Mouse (Mus musculus) frontal cortex, postnatal 10 days (tissue): ENCODE data around the gene Fam234a.
"Not testable (repeated sequence)": the region's sequence is repeated elsewhere in the genome, so short reads cannot be mapped to it uniquely, and the experiment has no call there.

Source experiments
- DNase-seq, 2 experiments: peaks; one replicate each; pipeline ENCODE4 v3.0.0; 2022; ENCODE audit warnings: low spot score in 2 of 2, mixed read lengths in 1 of 2

Fam234a gene

DNA sequence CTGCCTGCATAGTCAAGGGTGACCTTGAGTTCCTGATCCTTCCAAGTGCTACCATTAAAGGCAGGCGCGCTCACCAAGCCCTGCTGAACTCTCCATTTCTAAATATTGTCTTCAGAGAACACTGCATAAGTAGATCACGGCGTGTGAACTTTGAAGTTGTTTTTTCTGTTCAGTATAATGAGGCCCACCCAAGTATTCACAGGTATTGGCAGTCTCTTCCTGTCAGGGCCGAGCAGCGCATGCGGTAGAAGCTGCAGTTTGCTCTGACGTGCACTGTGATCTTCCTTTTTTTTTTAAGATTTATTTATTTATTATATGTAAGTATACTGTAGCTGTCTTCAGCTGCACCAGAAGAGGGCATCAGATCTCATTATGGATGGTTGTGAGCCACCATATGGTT lies 9.7 kb downstream of the Fam234a start:
- DNase-seq = no peak

DNA sequence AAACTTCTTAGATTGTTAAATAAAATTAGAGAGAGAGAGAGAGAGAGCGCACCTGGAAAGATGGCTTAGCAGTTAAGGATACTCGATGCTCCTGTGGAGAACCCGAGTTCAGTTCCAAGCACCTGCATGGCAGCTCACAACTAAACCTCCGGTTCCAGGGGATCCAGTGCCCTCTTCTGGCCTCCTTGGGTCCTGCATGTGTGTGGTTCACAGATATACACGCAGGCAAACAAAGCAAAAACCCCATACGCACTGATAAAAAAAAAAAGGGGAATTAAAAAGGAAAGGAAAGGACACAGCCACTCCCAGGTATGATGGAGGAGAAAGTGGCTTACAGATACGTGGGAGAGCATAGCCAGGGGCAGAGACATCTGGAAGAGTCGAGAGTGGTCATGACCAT lies 11.2 kb downstream of the Fam234a start:
- no peak for DNase-seq

DNA sequence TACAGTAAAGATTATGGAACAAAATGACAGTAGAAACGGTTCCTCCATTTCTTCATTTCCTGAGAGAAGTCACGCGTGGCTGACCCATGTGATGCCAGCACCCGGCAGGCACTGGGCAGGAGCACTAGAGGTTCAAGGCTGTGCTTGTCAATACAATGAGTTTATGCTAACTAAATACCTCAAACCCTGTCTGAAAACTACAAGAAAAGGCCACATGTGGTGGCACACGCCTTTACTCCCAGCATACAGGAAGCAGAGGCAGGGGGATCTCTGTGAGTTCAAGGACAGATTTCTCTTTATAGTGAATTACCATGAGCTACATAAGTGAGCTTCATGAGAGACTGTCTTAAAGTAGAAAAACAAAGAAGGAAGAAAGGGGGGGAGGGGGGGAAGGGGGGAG lies 12.9 kb downstream of the Fam234a start:
- DNase-seq = no peak

DNA sequence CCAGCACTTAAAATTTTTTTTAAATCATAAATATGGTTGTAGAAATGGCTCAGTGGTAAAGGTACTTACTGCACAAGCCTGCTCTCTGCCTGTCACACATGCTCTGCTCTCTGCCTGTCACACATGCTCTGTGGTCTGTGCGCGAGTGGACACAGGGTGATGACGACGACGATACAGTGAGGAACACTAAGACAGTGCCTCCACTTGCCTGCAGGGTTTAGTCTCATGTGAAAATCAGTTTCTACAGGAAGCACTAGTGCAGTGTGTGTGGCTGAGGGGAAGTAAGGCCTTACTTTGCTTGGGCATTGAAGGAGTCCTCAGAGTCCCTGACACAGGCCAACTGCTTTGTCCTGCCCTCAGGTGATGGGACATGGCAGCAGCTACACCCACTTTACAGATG lies 14.3 kb downstream of the Fam234a start:
- no peak for DNase-seq

DNA sequence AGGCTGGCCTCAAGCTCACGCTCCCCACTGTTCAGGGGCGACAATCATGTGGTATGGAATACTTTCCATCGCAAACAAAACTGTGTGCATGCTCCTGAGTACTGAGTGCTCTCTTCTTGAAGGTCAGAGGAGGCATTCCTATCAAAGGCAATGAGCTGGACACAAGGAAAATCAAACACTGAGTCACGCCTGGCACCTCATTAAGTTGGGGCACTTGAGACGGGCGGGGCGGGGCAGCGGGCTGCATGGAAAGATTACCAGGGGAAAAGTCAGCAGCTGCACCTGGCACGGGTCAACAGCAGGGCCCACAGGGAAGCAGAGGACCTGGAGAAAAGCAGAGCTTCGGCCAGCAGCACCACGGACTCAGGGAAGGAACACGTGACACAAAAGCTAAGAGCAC lies 18.9 kb downstream of the Fam234a start:
- no peak for DNase-seq

DNA sequence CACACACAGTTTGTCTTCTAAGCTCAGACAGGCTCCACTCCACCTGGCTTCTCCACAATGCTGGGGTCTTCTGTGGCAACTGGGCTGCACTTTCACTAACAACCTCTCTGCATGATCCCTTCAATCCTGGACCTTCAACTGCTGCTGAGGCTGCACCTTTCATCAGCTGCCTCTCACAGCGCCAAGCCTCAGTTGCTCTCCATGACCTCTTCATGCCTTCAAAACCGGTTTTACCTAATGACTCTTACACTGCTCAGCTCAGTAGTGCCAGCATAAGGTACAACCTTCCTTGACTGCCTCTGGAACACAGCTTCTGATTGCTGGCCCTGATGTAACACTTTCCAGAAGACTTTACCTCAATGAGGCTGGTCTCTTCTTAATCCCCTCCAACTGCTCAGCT lies 22.5 kb downstream of the Fam234a start:
- no peak for DNase-seq

DNA sequence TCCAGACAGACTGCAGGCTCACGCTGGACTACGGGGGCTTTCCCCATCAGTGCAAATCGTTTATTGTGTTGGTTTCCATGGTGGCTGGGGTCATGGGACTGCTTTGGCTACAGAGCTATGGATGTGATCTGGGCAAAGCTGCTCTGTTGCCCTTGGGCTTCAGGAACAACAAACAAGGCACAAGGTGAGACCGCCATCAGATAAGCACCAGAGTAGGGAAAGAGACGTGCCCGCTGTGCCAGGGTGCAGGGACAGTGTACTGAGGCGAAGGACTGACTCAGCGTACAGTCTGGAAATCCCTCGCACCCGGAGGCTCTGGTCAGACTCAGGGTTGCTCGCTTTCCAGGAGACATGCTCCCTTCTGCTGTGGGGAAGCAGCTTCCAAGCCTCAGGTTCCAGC lies 31.4 kb downstream of the Fam234a start:
- no peak for DNase-seq

DNA sequence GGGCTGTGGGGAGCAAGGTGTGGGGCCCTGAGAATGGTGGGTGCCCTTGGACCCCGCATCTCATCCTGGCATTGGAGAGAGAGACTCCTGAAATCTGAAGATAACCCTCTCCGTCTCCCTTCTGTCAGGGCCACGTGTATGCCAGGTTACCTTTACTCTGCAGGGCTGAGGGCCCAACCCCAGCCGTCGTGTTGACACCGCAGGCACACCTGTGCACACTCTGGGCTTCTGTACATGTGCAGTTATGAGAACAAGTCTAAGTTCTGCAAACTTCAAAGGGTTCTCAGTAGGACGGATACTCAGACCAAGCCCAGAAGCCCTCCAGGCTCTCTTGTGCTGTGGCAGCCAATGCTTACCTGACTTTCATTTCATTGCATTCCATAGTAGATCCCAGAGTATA lies 31.8 kb downstream of the Fam234a start:
- no peak for DNase-seq

DNA sequence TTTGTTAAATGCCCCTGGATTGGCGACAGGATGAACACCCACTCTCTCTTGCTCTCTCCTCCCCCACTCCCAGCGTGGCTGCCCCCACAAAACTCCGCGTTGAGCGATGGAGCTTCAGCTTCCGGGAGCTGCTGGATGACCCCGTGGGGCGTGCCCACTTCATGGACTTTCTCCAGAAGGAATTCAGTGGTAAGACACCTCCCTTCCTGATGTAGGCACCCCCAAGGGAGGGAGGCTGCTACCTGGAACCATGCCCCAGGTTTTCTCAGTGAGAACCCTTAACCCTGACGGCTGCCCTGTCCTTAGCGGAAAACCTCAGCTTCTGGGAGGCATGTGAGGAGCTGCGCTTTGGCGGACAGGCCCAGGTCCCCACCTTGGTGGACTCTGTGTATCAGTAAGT lies 36.4 kb downstream of the Fam234a start, which contains the start of gene Arhgdig:
Gene Arhgdig, minus strand, starts transcription at position 101 of the 400 bp plus-strand sequence.
- DNase-seq = no peak

DNA sequence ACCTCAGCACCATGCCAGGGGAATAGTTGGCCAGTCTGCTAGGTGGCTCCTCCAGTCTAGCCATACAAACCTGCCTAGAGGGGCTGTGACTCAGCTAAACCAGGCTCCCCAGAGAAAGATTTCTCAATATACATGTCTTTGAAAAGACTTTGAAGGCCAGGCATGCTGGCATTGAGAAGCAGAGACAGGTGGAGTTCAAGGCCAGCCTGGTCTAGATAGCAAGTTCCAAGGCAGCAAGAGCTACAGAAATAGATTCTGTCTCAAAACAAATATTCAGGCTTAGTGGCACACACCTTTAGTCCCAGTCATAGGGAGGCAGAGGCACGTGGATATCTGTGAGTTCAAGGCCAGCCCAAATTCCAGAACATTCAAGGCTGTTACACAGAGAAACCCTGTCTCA lies 37.6 kb downstream of the Fam234a start:
- DNase-seq = no peak

DNA sequence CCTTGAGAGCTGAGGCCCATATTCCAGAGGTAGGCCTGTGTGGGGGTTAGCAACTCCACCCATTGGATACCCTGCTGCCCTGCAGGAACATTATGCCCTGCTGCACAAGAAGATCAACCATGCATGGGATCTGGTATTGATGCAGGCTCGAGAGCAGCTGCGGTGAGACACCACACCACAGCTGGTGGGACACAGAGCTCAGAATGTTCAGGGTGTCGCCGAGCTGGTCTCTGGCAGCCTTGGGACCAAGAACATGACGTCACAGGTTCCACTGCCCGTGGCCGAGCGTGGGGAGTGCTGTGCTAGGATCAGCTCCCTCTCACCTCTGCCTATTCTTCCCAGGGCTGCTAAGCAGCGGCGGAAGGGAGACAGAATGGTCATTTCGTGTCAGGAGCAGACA lies 39.3 kb downstream of the Fam234a start:
- DNase-seq = no peak

DNA sequence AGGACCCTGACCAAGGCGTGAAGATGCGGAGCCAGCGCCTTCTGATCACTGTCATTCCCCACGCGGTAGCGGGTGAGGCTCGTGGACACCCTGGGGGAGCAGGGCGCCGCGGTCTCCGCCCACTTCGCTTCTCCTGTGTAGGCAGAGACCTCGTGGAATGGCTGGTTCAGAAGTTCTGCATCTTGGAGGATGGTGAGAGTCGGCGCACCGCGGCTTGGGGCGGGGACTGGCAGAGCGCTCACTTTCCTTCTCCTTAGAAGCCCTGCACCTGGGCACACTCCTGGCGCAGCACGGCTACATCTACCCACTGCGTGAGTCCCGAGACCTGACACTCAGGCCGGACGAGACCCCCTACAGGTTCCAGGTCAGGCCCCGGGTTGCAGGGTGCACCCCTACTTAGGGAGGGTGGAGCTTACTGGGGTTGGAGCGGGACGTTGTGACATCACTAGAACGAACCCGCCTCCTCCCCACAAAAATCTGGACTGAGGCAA lies 40.7 kb downstream of the Fam234a start:
- peak; percentile 59 to 62 for DNase-seq

DNA sequence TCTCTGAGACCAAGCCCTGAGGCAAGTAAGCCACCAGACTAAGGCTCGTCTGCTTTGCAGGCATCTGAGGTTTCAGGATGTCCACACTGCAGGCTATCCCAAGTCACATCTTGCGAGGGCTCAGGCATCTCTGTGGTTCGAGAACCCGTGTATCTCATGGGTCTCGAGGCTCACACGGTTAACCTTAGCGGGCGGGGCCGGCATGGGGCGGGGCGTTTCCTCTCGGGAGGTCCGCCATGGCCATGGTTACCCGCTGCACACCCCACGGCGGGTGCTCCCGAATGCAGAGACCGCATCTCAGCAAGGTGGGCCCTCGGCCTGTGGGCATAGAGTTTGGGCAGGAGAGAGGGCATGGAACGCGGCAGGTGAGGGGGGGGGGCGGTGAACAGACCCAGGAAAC lies 41.3 kb downstream of the Fam234a start, which contains the start of gene Rgs11:
Gene Rgs11, plus strand, starts transcription at position 215 of the 400 bp plus-strand sequence.
- DNase-seq = peak in 1 of 2 experiments; percentile 52

DNA sequence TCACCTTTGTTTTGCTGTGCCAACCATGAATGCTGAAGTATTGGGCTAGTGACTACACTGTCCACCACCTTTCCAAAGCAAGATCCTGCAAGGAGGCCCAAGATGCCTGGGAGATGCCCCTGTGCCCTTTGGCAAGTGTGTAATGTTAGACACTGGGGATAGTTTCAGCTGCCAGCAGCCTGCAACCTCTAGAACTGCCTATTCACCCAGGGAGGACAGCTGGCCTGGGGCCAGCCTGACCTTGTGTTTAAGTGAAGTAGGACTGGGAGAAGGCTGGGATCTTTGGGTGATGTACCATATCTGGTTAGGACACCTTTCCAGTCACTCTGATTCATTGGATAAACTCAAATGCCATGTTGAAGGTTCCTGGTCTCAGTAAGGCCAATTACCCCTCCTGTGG lies 42.0 kb downstream of the Fam234a start:
- DNase-seq = no peak

DNA sequence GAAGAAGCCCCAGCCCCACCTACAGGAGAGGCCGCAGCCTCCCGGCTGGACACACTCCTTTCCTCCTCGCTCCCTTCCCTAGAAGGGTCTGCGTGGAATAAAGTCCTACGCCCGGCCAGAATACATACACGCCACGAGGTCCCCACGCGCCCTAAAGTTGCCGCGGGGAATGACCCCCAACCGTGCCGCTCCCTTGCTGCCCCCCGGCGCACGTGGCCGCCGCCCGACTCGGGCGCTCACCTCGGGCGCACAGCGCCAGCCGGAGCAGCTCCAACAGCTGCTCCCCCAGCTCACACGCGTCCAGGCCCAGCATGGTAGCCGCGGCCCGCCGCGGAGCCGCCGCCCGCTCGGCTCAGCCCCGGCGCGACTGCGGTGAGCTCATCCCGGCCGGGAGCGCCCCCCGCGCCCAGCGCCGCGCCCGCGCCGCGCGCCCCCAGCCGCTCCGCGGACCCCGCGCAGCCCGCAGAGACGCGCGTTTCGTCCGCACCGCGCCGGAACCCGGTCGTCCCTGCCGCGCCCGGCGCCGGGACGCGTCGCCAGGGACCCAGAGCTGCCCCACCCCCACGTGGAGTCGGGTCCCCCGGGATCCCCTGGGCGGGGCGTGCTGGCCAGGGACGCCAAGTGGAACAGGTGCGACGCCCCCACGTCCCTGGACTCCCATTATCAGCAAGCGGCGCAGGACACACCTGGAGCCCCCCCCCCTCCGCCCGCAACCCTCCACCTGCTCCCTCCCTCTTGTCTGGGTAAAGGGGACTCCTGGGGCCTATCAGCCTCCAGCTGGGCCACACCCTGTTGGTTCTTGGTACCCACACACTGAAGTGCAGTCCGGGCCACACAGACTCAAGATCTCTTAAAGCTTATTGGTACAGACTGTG lies 43.0 kb downstream of the Fam234a start:
- no peak for DNase-seq

DNA sequence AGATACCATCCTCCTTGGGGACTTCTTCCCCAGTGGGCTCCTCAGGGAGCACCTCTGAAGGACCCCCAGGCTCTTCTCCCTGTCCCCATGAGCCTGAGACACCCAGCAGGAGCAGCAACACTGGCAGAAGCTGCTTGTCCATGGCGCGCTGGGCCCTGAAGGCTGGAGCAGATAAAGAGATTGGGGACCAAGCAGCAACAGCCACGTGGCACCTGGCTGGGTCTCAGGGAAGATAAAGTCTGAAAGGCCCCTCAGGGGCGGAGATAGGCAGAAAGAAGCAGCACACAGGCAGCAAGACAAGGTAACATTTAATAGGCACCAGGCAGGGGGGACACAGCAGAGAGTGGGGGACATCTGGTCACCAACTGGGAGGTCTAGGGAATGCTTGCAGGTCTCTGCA lies 45.1 kb downstream of the Fam234a start, which contains the start of gene Pdia2:
Gene Pdia2, minus strand, starts transcription at position 196 of the 400 bp plus-strand sequence.
- no peak for DNase-seq

DNA sequence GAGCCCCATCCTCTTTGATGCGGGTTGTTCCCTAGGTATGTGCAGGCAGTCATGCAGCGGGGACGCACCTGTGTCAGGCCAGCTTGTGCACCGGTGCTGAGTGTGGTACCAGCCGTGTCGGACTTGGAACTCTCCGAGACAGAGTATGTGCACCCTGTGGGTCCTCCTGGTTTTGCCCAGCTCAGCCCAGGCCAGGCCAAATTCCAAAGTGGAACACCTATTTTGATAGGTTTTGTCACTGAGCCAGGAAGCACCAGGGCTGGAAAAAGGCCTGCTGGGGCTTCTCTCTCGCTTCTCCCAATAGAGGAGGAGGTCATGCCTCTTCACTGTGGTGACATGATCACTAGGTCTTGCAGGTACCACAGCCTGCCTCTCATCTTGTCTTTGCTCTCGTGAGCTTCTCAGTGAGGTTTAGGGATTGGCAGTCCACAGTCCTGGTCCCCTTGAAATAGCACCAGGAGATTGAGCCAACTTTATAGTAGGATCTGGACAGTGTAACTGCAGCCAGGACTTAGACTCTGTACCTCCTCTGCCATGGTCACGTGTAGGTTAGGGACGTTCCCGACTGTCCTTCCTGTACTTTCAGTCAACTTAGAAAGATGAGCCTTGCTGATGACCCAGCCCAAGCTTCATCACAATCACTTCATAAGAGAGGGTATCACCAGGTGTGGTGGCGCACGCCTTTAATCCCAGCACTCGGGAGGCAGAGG lies 51.4 kb downstream of the Fam234a start:
- DNase-seq = no peak

DNA sequence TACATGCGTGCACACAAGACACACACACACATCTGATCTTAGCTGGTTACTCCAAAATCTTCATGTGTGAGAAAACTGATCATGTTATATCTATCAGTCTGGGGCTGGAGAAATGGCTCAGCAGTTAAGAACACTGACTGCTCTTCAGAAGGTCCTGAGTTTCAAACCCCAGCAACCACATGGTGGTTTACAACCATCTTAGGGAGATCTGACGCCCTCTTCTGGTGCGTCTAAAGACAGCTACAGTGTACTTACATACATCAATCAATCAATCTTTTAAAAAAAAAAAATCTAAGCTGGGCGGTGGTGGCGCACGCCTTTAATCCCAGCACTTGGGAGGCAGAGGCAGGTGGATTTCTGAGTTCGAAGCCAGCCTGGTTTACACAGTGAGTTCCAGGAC lies 52.6 kb downstream of the Fam234a start:
- DNase-seq = not testable (repeated sequence)

DNA sequence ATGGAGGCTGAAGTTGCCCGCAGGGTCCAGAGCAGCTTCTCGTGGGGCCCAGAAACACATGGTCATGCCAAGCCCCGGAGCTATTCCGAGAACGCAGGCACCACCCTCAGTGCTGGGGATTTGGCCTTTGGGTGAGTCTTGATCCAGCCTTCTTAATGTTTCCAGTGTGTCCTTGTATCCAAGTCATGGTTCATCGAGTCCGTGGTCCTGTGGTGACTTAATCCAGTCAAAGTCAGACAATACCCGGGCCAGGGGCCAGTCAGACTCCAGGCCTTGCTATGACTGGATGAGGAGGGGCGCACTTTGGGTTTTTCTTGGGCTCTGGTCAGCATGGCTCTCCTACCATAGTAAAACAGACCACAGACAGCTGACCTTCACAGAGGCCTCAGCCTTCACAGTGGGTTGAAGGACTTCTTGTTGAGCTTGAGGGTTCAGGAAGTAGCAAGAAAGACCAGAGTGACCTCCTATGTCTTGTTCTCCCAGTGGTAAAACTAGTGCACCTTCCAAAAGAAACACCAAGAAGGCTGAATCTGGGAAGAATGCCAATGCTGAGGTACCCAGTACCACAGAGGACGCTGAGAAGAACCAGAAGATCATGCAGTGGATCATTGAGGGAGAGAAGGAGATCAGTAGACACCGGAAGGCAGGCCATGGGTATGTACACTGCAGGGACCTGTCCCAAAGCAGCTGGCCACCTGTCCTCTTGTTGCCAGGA lies 55.8 kb downstream of the Fam234a start:
- DNase-seq = no peak

DNA sequence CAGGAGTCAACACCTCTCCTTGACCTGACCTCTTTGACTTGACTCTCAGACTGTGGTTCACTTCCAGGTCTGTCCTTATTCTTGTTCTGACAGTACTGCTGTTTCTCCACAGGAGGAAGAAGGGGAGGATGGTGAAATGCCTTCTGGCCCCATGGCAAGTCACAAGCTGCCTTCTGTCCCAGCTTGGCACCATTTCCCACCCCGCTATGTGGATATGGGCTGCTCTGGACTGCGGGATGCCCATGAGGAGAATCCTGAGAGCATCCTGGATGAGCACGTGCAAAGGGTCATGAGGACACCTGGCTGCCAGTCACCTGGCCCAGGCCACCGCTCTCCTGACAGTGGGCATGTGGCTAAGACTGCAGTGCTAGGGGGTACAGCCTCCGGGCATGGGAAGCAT lies 56.5 kb downstream of the Fam234a start:
- DNase-seq = no peak

DNA sequence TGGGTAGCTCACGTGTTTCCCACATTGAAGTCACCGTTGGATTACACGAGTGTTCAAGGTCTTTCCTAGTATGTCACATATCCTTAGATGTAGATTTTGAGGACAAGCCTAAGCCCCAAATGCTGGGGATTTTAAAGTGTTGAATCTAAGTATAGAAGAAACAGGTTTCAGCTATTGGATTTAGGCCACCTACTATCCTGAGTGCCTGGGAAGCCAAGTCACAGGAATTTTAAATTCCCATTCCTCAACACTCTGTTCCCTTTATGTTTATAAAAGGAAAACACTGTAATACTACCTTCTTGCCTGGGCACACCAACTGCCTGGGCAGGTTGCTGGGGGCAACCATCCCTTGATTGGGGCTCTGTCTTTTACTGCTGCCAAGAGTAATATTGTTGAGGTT lies 62.9 kb downstream of the Fam234a start:
- no peak for DNase-seq

DNA sequence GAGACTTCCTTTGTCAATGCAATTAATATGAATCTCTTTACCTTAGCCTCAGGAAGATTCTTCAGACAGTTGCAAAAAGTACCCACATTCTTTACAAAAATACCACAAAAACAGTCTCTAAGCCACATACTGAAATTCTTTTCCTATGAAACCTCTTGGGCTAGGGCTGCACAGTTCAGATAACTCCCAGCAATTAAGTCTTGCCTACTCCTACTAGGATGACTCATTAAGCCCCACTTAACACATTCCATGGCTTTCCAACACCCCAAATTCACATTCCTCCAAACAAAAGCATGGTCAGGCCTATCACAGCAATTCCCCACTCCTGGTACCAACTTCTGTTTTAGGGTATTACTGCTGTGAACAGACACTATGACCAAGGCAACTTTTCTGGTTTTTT lies 65.4 kb downstream of the Fam234a start:
- no peak for DNase-seq
